Comparison of ENCODE assay signal across 17 mouse cellular contexts in genomic region chr4:97874916-97875315, GRCm38 (mm10).
A peak's percentile ranks its signal among the peaks of the same experiment; 100 is the strongest.
DNase-seq lines count a peak whose midpoint lies in the region; ATAC-seq lines count a peak whose summit lies in the region.
"Had no signal": no experiment of that assay in that cellular context is flagged by ENCODE, and none has a peak within 500 bp of the region (broad histone marks: within the 10 kb centered on the region; RNA-seq: fewer than 3 reads in every experiment).

No protein-coding gene starts in this region.

- H3K27ac ChIP-seq in hindbrain, embryonic 14.5 days: no peak overlapping the region
- no peak overlapping the region for H3K27ac ChIP-seq in hindbrain, embryonic 12.5 days
- no peak overlapping the region for H3K27ac ChIP-seq in neural tube, embryonic 14.5 days (ENCODE audit: low read depth, low read length)
- H3K27ac ChIP-seq: heart, embryonic 10.5 days; kidney, embryonic 15.5 days; limb, embryonic 15.5 days had no signal

- DNase-seq in hindbrain, embryonic 14.5 days (ENCODE audit: low spot score): no peak
- no peak for DNase-seq in neural tube, embryonic 10.5 days (ENCODE audit: extremely low spot score, low spot score)
- DNase-seq in layer of hippocampus, adult 9-11 months: peak; percentile 51
- no peak for DNase-seq in urinary bladder, postnatal 36 days (ENCODE audit: low spot score in 2 of 2)
- no peak for DNase-seq in adrenal gland, adult 2 months
- DNase-seq: cerebellum, adult 18-20 months; embryo, embryonic 11 days; heart, postnatal 4 days; lung, adult 2 months; right cerebral cortex, postnatal 14 days; thymus, adult 2 months had no signal

- H3K4me3 ChIP-seq in hindbrain, embryonic 14.5 days (replicated peaks; ENCODE audit: low read length): no peak overlapping the region
- no peak overlapping the region for H3K4me3 ChIP-seq in hindbrain, embryonic 12.5 days
- no peak overlapping the region for H3K4me3 ChIP-seq in neural tube, embryonic 14.5 days (ENCODE audit: low read depth, low read length)
- H3K4me3 ChIP-seq: erythroblast, embryonic 14.5 days; heart, embryonic 10.5 days; kidney, embryonic 15.5 days; limb, embryonic 15.5 days had no signal

- peak; percentile 67; the same call in 1 of the 2 replicates for ATAC-seq in hindbrain, embryonic 14.5 days (ENCODE audit: low FRiP score)
- no peak for ATAC-seq in hindbrain, embryonic 12.5 days (ENCODE audit: low FRiP score)
- peak; percentile 38; the same call in 1 of the 2 replicates for ATAC-seq in neural tube, embryonic 14.5 days (ENCODE audit: low read depth)

- WGBS in hindbrain, embryonic 14.5 days: 43% methylated on average over 3 of the region's 3 CpGs
- 52% methylated on average over 3 of the region's 3 CpGs for WGBS in hindbrain, embryonic 12.5 days
- 41% methylated on average over 3 of the region's 3 CpGs for WGBS in neural tube, embryonic 14.5 days

- no peaks in the 10 kb centered on the region for H3K36me3 ChIP-seq in hindbrain, embryonic 14.5 days (replicated peaks; ENCODE audit: control insufficient read depth, insufficient read depth)
- H3K36me3 ChIP-seq in hindbrain, embryonic 12.5 days: no peaks in the 10 kb centered on the region
- H3K36me3 ChIP-seq in neural tube, embryonic 14.5 days (ENCODE audit: control insufficient read depth, insufficient read depth, low read length): no peaks in the 10 kb centered on the region
- H3K36me3 ChIP-seq: heart, embryonic 10.5 days; kidney, embryonic 15.5 days; limb, embryonic 15.5 days had no signal

- peaks cover 19% of the 10 kb centered on the region for H3K4me1 ChIP-seq in hindbrain, embryonic 14.5 days (replicated peaks; ENCODE audit: control insufficient read depth, insufficient read depth, low read length)
- H3K4me1 ChIP-seq in hindbrain, embryonic 12.5 days: peaks cover 38% of the 10 kb centered on the region
- peaks cover 18% of the 10 kb centered on the region for H3K4me1 ChIP-seq in neural tube, embryonic 14.5 days (ENCODE audit: control insufficient read depth, insufficient read depth, low read length)

- H3K4me2 ChIP-seq in hindbrain, embryonic 14.5 days (replicated peaks): no peak overlapping the region
- H3K4me2 ChIP-seq in hindbrain, embryonic 12.5 days (replicated peaks): no peak overlapping the region
- no peak overlapping the region for H3K4me2 ChIP-seq in neural tube, embryonic 14.5 days (ENCODE audit: low read depth, low read length)
- H3K4me2 ChIP-seq: kidney, embryonic 15.5 days; limb, embryonic 15.5 days had no signal

- H3K9ac ChIP-seq in hindbrain, embryonic 14.5 days: no peak overlapping the region
- H3K9ac ChIP-seq in hindbrain, embryonic 12.5 days: no peak overlapping the region
- H3K9ac ChIP-seq in neural tube, embryonic 14.5 days (replicated peaks; ENCODE audit: low read depth, low read length): no peak overlapping the region
- H3K9ac ChIP-seq: kidney, embryonic 15.5 days; limb, embryonic 15.5 days had no signal

- H3K27me3 ChIP-seq in hindbrain, embryonic 14.5 days (ENCODE audit: control insufficient read depth, insufficient read depth, low read length): no peaks in the 10 kb centered on the region
- no peaks in the 10 kb centered on the region for H3K27me3 ChIP-seq in hindbrain, embryonic 12.5 days
- H3K27me3 ChIP-seq in neural tube, embryonic 14.5 days (ENCODE audit: control insufficient read depth, insufficient read depth, low read length): no peaks in the 10 kb centered on the region
- H3K27me3 ChIP-seq: kidney, embryonic 15.5 days; limb, embryonic 15.5 days had no signal

- H3K9me3 ChIP-seq in hindbrain, embryonic 14.5 days (ENCODE audit: control insufficient read depth, low read length): no peaks in the 10 kb centered on the region
- no peaks in the 10 kb centered on the region for H3K9me3 ChIP-seq in hindbrain, embryonic 12.5 days (replicated peaks)
- no peaks in the 10 kb centered on the region for H3K9me3 ChIP-seq in neural tube, embryonic 14.5 days (ENCODE audit: control insufficient read depth, low read length)
- H3K9me3 ChIP-seq: heart, embryonic 10.5 days; kidney, embryonic 15.5 days; limb, embryonic 15.5 days had no signal
